Mouse (Mus musculus): ENCODE results near the gene 5730455P16Rik. TPM values are rescaled to one million over a fixed set of nuclear protein-coding genes. Genes with fewer than 3 reads are reported as not detected.
"Not testable (repeated sequence)": the region's sequence is repeated elsewhere in the genome, so short reads cannot be mapped to it uniquely, and the experiment has no call there.

5730455P16Rik gene
- polyA plus RNA-seq, 1 experiment, result 31.0 TPM

DNA sequence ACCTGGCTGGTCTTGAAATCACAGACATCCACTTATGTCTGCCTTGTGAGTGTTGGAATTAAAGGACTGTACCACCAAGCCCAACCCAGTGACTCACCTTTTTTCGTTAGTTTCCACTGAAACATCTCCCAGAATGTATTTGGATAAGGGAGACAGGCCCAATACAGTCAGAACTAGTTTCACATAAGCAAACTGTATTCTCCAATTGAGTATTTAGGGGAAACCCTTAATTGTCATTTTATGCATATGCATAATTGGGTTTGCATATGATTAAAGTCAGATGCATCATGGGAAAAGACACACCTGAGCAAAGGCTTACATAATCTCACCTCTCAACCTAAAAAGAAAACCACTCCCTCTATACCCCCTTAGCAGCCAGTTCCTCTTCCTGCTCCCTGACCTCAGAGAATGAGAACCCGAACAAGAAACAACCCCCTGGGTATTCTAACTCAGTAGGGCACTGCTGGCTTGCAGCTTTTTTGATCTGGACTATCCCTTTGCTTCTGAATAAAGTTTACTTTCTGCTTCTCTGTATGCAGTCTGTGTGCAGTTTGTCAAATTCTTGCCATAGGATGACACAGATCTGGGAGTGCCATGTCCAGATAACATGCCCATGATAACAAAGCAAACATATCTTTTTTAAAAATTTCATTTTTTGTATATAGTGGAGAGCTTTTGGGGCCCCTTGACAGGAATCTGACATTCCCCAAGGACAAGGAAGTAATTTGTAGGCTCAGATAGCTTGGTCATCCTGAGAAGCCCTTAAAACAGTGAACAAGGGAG is 42.6 kb upstream of the 5730455P16Rik start:
- Histone ChIP-seq H3K4me3 (ENCODE audit: low read depth, low read length) (no peak overlapping the region), H3K36me3 (ENCODE audit: control insufficient read depth, insufficient read depth, low read length, poor library complexity, severe bottlenecking) (no peaks in the 10 kb centered on the region), H3K27me3 (ENCODE audit: control insufficient read depth, insufficient read depth, low read length, poor library complexity, severe bottlenecking) (no peaks in the 10 kb centered on the region), H3K9ac (ENCODE audit: low read depth, poor library complexity, severe bottlenecking) (no peak overlapping the region), H3K27ac (ENCODE audit: insufficient read depth, low read length) (no peak overlapping the region), H3K9me3 (replicated peaks; ENCODE audit: control insufficient read depth, insufficient read depth, low read length, poor library complexity, severe bottlenecking) (peaks cover 18% of the 10 kb centered on the region), H3K4me1 (ENCODE audit: control insufficient read depth, insufficient read depth, low read length) (no peaks in the 10 kb centered on the region)
- no peak for TF ChIP-seq CTCF (IDR thresholded peaks at IDR 0.05; ENCODE audit: low read depth, low read length)
- no peak for TF ChIP-seq EP300 (IDR thresholded peaks at IDR 0.05; ENCODE audit: insufficient read depth, low read depth, low read length)
- TF ChIP-seq POLR2A (IDR thresholded peaks at IDR 0.05; ENCODE audit: insufficient read depth, low read length), result no peak

- Histone ChIP-seq H3K27me3 (ENCODE audit: control insufficient read depth, insufficient read depth, low read length, poor library complexity, severe bottlenecking) (no peaks in the 10 kb centered on the region), H3K27ac (ENCODE audit: insufficient read depth, low read length) (no peak overlapping the region), H3K36me3 (ENCODE audit: control insufficient read depth, insufficient read depth, low read length, poor library complexity, severe bottlenecking) (no peaks in the 10 kb centered on the region), H3K4me3 (ENCODE audit: low read depth, low read length) (no peak overlapping the region), H3K9ac (ENCODE audit: low read depth, poor library complexity, severe bottlenecking) (no peak overlapping the region), H3K4me1 (ENCODE audit: control insufficient read depth, insufficient read depth, low read length) (no peaks in the 10 kb centered on the region), H3K9me3 (replicated peaks; ENCODE audit: control insufficient read depth, insufficient read depth, low read length, poor library complexity, severe bottlenecking) (peaks cover 18% of the 10 kb centered on the region)
- no peak for TF ChIP-seq EP300 (IDR thresholded peaks at IDR 0.05; ENCODE audit: insufficient read depth, low read depth, low read length)
These were observed 41.9 kb upstream of the 5730455P16Rik start for GRCm38 (mm10) chr11:80419743-80420142.

DNA sequence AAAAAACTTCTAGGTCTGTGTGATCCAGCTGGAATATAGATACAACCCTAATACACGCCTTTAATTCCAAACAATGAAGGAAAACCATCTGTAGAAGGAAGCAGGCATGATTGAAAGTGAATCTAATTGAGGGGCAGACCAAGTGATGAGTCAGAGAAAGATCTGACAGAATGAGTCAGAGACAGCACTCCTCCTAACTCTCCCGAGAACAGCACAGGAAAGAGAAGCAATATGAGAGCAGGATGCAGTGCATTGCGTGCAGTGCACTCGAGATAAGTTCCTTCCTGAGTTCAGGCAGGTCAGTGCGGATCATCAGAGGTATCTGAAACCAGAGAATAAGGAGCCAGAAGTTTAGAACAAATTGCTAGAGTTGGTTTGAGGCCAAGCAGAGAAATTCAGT is 39.3 kb upstream of the 5730455P16Rik start:
- no peak overlapping the region for H3K9ac ChIP-seq (ENCODE audit: low read depth, poor library complexity, severe bottlenecking)
- no peaks in the 10 kb centered on the region for H3K27me3 ChIP-seq (ENCODE audit: control insufficient read depth, insufficient read depth, low read length, poor library complexity, severe bottlenecking)
- H3K36me3 ChIP-seq (ENCODE audit: control insufficient read depth, insufficient read depth, low read length, poor library complexity, severe bottlenecking), result no peaks in the 10 kb centered on the region
- no peak overlapping the region for H3K27ac ChIP-seq (ENCODE audit: insufficient read depth, low read length)
- no peaks in the 10 kb centered on the region for H3K4me1 ChIP-seq (ENCODE audit: control insufficient read depth, insufficient read depth, low read length)
- peaks cover 18% of the 10 kb centered on the region for H3K9me3 ChIP-seq (replicated peaks; ENCODE audit: control insufficient read depth, insufficient read depth, low read length, poor library complexity, severe bottlenecking)
- TF ChIP-seq EP300 (IDR thresholded peaks at IDR 0.05; ENCODE audit: insufficient read depth, low read depth, low read length) (no peak), CTCF (IDR thresholded peaks at IDR 0.05; ENCODE audit: low read depth, low read length) (no peak), POLR2A (IDR thresholded peaks at IDR 0.05; ENCODE audit: insufficient read depth, low read length) (no peak)
- no peak overlapping the region for H3K4me3 ChIP-seq (ENCODE audit: low read depth, low read length)

GRCm38 (mm10) chr11:80410377-80410776 is 32.5 kb upstream of the 5730455P16Rik start:
- H3K4me1 ChIP-seq (ENCODE audit: control insufficient read depth, insufficient read depth, low read length), result no peaks in the 10 kb centered on the region
- peaks cover 29% of the 10 kb centered on the region for H3K36me3 ChIP-seq (ENCODE audit: control insufficient read depth, insufficient read depth, low read length, poor library complexity, severe bottlenecking)
- no peak for TF ChIP-seq CTCF (IDR thresholded peaks at IDR 0.05; ENCODE audit: low read depth, low read length)

GRCm38 (mm10) chr11:80407878-80408277 is 30.0 kb upstream of the 5730455P16Rik start:
- H3K9me3 ChIP-seq (replicated peaks; ENCODE audit: control insufficient read depth, insufficient read depth, low read length, poor library complexity, severe bottlenecking), result not testable (repeated sequence)
- peaks cover 49% of the 10 kb centered on the region for H3K36me3 ChIP-seq (ENCODE audit: control insufficient read depth, insufficient read depth, low read length, poor library complexity, severe bottlenecking)

More at GRCm38 (mm10) chr11:80410377-80410776, 32.5 kb upstream of the 5730455P16Rik start:
- H3K9me3 ChIP-seq (replicated peaks; ENCODE audit: control insufficient read depth, insufficient read depth, low read length, poor library complexity, severe bottlenecking), result no peaks in the 10 kb centered on the region
- no peak overlapping the region for H3K9ac ChIP-seq (ENCODE audit: low read depth, poor library complexity, severe bottlenecking)
- H3K4me3 ChIP-seq (ENCODE audit: low read depth, low read length), result no peak overlapping the region
- H3K27me3 ChIP-seq (ENCODE audit: control insufficient read depth, insufficient read depth, low read length, poor library complexity, severe bottlenecking), result no peaks in the 10 kb centered on the region
- H3K27ac ChIP-seq (ENCODE audit: insufficient read depth, low read length), result no peak overlapping the region

DNA sequence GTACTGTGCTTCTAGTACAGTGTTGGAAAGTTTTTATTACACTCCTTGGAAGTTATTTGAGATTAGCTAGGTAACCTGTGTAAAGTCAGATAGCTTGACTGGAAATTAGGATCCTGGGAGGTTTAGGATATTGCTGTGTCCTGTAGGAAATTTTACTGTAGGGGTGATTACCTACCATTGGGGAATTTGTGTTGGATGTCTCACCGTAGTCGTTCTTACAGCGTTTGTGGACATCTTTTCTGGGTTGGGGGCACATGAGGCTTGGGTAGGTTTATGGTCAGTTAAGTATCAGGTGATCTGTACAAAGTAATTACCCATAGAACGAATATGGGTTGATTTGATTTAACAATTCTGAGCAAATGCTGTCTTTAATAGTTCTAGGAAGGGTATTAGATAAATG is 18.8 kb upstream of the 5730455P16Rik start:
- Histone ChIP-seq H3K27me3 (ENCODE audit: control insufficient read depth, insufficient read depth, low read length, poor library complexity, severe bottlenecking) (no peaks in the 10 kb centered on the region), H3K9me3 (replicated peaks; ENCODE audit: control insufficient read depth, insufficient read depth, low read length, poor library complexity, severe bottlenecking) (no peaks in the 10 kb centered on the region), H3K27ac (ENCODE audit: insufficient read depth, low read length) (no peak overlapping the region), H3K36me3 (ENCODE audit: control insufficient read depth, insufficient read depth, low read length, poor library complexity, severe bottlenecking) (peaks cover 85% of the 10 kb centered on the region), H3K4me1 (ENCODE audit: control insufficient read depth, insufficient read depth, low read length) (no peaks in the 10 kb centered on the region), H3K4me3 (ENCODE audit: low read depth, low read length) (no peak overlapping the region), H3K9ac (ENCODE audit: low read depth, poor library complexity, severe bottlenecking) (no peak overlapping the region)
- TF ChIP-seq POLR2A (IDR thresholded peaks at IDR 0.05; ENCODE audit: insufficient read depth, low read length) (no peak), EP300 (IDR thresholded peaks at IDR 0.05; ENCODE audit: insufficient read depth, low read depth, low read length) (no peak), CTCF (IDR thresholded peaks at IDR 0.05; ENCODE audit: low read depth, low read length) (no peak)

More at GRCm38 (mm10) chr11:80407878-80408277, 30.0 kb upstream of the 5730455P16Rik start:
- not testable (repeated sequence) for H3K27me3 ChIP-seq (ENCODE audit: control insufficient read depth, insufficient read depth, low read length, poor library complexity, severe bottlenecking); H3K9ac ChIP-seq (ENCODE audit: low read depth, poor library complexity, severe bottlenecking); H3K4me3 ChIP-seq (ENCODE audit: low read depth, low read length); H3K4me1 ChIP-seq (ENCODE audit: control insufficient read depth, insufficient read depth, low read length); H3K27ac ChIP-seq (ENCODE audit: insufficient read depth, low read length)
